Mouse (Mus musculus) adrenal gland (tissue): ENCODE data around the gene Rngtt.
"Not testable (repeated sequence)": the region's sequence is repeated elsewhere in the genome, so short reads cannot be mapped to it uniquely, and the experiment has no call there.

Experiments
- intact Hi-C: fragments of 180-260 bp; cut with DNase I; formaldehyde crosslinking; loops from one replicate; pipeline ENCODE4 v1.15.1; 2025

Rngtt gene

DNA sequence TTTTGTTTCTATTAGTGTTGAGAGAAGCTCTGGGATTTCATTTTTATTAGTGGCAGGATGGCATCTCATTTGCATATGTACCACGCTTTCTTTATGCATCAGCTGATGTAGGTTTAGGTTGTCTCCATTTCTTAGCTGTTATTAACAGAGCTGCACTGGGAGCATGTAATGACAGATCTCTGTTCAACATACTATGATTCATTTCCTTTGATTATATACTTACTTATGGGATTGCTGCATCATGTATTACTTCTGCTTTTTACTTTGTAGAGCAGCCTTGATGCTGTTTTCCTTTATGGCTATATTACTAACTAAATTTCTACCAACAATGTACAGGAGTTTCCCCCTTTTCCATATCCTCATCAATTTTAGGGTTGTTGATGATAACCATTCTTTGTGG, 109.5 kb downstream of the Rngtt start:
- intact Hi-C loops = no loop called here

- intact Hi-C loops = no loop called here
Measured at GRCm38 (mm10) chr4:33428856-33429255, 118.7 kb downstream of the Rngtt start.

DNA sequence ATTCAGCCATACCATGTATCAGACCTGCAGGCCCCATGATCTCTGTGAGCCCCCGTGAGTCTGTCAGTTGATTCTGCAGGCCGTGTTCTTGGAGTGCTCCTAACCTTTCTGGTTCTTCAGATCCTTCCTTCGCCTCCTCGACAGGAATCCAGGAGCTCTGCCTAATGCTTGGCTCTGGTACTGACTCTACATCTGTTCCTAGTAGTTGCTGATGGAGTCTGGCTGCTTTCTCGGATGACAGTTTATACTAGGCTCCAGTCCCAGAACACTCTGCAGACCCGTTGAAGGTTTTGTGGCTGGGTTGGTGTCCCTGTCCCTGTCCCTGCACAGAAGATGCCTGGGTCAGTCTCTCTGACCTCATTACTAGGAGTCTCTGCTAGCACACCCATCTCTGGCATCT, 131.8 kb downstream of the Rngtt start:
- intact Hi-C loops = no loop called here

DNA sequence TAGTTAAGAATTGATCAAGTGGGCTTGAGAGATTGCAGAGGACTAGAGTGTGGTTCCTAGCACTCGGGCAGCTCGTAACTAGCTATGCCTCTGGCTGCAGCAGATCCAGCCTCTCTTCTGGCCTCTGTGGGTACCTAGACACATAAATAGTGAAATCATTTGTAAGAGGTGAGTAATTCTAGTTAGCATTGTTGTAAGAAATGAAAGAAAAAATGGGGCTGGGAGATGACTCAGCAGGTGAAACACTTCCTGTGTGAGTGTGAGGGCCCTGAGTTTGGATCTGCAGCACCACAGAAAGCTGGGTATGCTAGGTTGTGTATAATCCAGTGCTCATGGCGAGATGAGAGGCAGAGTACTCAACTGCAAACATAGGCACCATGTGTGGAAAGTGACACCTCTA, 136.2 kb downstream of the Rngtt start:
- intact Hi-C loops = no loop called here

- intact Hi-C loops = no loop called here
Measured at GRCm38 (mm10) chr4:33446881-33447280, 136.8 kb downstream of the Rngtt start.

- intact Hi-C loops = not testable (repeated sequence)
Measured at GRCm38 (mm10) chr4:33450356-33450755, 140.2 kb downstream of the Rngtt start.

DNA sequence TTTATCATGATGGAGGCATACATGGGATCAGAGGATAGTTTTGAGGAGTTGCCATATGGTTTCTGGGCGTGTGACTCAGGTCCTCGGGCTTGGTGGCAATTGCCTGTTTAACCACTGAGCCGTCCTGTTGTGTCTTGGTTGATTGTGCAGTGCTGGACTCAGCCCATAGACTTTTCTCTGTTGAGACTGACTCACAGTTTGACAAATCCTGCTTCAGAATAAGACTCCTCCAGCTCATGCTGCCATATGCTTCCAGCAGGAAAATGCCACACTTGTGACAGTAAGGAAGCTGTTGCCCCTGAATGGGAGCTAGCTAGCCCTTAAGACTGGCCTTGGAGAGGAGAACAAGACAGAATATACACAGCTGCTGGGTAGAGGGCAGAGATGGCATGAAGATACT, 149.7 kb downstream of the Rngtt start:
- intact Hi-C loops = no loop called here

GRCm38 (mm10) chr4:33464432-33464831, 154.3 kb downstream of the Rngtt start:
- intact Hi-C loops = no loop called here

- intact Hi-C loops = no loop called here
Measured at GRCm38 (mm10) chr4:33465871-33466270, 155.8 kb downstream of the Rngtt start.

- intact Hi-C loops = no loop called here
Measured at GRCm38 (mm10) chr4:33466970-33467399, 156.9 kb downstream of the Rngtt start.

DNA sequence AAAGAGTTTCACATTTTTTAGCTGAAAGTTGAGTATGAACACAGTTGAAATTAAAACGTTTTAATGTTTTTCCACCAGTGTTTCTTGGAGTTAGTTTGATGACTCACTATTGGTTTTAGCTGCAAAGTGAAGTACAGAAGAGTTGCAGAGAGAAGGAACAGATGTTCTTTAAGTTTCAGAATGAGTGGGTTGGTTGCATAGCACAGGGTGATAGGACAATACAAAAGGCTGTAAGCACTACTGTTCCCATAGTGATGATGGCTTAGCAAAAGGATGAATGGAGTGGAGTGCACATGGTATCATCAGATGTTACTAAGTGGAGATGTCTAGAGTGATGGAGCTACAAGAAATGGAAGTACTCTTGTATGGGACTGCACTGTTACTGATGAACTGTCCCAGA, 157.5 kb downstream of the Rngtt start:
- intact Hi-C loops = no loop called here

DNA sequence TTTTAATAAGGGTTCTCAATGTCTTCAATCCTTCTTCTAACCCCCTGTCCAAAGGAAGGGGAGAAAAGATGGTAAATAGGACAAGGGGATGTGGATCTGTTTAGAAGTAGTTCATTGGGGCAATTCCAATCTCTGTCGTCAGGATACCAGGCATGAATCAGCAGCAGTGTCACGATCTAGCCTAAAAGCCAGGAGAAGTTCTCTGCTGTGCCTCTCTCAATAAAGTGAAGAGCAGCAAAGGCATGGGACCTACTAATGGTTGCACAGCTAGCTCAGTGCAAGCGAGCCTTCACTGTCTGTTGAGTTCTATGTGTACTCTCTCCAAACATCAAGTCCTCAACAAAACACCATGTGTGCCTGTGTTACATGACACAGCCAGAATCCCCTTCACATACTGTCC, 158.0 kb downstream of the Rngtt start:
- intact Hi-C loops = no loop called here

DNA sequence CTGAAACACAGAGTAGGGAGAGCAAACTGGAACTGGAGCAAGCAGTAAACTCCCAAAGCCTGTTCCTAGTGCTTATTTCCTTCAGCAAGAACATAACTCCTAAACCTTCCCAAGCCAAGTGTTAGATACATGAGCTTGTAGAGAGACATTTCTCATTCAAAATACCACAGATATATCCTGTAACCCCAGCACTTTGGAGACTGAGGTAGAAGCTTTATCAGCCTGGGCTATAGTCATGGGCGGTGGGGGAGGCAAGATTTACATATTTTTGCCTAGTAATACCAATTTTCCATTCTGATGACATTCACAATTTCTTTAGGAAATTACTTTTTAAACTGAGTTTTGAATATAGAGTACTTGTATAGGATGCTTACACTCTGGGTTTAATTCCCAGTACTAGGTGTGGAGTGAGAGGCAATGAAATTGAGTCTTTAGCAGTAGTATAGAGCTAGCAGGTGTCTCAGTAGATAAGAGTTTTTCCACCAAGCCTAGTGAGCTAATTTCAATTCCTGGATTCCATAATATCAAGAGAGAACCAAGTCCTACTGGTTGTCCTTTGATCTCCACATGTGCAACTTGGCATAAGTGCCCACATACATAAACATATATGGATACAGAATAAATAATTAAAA, 160.7 kb downstream of the Rngtt start:
- intact Hi-C loops = no loop called here

DNA sequence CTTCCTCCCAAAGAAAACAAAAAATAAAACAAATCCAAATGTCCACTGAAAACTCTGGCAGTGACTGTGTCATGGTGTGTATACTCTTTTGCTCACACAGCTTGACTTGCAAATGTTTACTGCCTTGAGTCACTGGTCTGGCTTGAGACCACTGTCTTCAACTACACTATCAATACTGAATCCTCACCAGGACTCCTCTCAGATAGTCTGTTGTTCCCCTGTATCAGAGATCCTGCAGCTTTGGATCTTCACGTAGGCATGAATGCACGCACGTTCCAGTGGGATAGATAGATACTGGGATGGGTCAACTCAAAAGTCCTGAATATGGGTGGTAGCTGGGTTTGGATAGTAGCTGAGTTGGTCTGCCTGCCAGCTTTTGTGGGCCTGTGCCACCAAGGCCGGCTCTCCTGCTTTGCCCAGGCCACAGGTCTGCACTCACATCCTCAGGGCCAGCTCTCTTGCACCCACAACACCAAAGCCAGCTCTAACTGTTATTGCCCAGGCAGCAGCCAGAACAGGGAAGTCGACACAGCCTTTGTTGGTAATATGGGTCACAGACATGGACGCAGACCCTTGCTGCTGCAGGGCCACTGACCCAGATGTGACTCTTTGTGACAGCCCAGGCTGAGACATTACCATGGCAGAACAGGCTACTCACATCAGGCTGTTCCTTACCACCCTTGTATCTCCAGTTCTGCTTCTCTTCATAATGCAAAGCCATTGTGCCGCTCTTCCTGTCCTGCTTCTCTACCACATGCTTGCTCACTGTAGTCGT, 168.1 kb downstream of the Rngtt start:
- intact Hi-C loops = no loop called here

GRCm38 (mm10) chr4:33481721-33482120, 171.6 kb downstream of the Rngtt start:
- intact Hi-C loops = no loop called here

DNA sequence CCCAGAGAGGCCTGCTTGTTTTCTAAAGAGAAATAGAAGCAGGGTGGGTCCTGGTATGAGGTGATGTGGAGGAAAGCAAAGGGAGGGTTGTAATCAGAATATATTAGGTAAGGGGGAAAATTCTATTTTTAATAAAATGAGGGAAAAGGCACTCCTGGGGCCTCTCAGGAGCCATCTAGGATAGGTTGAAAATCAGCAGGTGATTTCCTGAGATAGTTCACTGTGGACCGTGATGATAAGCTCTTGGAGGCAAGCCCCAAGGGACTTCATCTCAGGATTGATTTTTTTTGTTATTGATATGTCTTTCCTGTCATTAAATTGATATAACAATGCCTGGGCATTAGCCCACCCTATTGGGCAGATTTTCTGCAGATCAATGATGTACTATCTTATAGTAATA, 175.9 kb downstream of the Rngtt start:
- intact Hi-C loops = no loop called here

DNA sequence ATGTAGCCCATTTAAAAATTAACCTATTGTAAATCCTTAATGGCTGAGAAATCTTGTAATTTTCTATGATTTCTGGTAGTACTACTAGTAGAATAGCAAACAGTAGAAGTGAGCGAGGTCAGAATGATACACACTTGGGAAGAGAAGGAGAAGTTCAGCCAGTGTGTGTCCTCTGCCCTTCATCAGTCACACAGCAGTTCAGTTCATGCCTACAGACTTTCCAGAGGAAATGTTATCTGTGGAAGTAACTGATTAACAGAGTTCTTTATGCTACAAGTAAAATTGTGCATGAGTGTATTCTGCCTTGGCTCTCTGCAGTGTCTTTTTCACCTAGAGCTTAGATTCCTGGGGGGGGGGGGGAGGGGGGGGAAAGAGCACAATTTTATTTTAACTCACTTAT, 181.0 kb downstream of the Rngtt start:
- intact Hi-C loops = no loop called here

DNA sequence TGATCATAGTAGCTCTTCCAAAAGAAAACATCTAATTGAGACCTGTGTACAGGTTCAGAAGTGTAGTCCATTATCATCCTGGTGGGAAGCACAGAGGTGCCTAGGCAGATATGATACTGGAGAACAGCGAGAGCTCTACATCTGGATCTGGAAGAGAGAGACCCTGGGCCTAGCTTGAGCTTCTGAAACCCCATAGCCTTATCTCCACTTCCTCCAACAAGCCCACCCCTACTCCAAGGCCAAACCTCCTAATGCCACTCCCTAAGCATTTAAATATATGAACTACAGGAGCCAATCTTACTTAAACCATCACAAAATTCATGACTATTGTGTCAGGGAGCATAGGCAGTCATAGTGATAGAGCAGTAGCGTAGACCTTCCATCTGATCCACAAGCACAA, 184.3 kb downstream of the Rngtt start:
- intact Hi-C loops = no loop called here

GRCm38 (mm10) chr4:33496985-33497384, 186.9 kb downstream of the Rngtt start:
- intact Hi-C loops = no loop called here

DNA sequence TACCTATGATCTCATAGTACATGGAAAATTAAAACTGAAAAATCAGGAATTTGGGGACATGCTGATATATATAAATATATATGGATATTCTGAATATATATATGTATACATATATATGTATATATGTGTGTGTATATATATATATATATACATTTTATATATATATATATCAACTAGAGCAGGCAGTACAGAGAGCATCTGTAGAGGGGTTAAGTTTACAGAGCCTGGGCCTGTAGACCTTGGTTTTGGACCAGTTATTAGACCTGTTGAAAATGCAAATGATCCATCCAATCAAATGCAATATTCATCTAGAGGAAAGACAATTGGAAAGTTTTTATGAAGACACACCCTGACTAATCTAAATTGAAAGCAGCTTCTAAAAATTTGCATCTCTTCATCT, 187.5 kb downstream of the Rngtt start:
- intact Hi-C loops = no loop called here

GRCm38 (mm10) chr4:33498160-33498874, 188.2 kb downstream of the Rngtt start:
- intact Hi-C loops = no loop called here

DNA sequence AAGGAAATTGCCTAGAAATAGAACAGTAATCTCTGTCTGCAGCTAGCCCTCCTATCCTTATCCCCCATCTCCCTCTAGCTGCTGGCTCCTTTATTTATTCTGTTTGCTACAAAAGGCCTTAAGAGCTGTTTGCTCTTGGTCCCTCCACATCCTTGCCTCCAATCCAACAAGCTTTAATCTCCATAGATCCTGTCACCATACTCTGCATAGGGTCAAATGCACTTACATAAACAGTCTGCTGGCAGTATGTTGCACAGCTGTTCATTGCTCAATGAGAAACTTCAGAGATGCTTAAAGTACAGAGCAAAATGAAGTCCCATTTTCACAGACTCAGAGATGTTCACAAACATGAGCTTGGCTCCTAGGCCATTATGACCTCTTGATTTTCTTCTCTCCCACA, 196.5 kb downstream of the Rngtt start:
- intact Hi-C loops = no loop called here
